Mouse (Mus musculus) midbrain, embryonic 13.5 days (tissue): ENCODE measurements around the gene Cebpa. TPM values are rescaled to one million over a fixed set of nuclear protein-coding genes. Genes with fewer than 3 reads are reported as not detected.

Experiments used
- ATAC-seq: fragments of 200-750 bp; cut with Nextera tagmentation; 2 replicates; pipeline ENCODE4 v1.8.0; 2017; ENCODE audit warnings: mild to moderate bottlenecking, moderate TSS enrichment, moderate library complexity
- H3K27ac ChIP-seq: fragments of 300-500 bp; sonication (generic); 2 replicates; pipeline ENCODE4 v1.5.1; 2015; ENCODE audit warnings: inconsistent platforms, mild to moderate bottlenecking, moderate library complexity
- H3K27me3 ChIP-seq: fragments of 300-500 bp; sonication (generic); 2 replicates; pipeline ENCODE4 v1.6.1; 2015; ENCODE audit warnings: mild to moderate bottlenecking, inconsistent platforms
- H3K36me3 ChIP-seq: fragments of 300-500 bp; sonication (generic); 2 replicates; pipeline ENCODE4 v1.6.1; 2015; ENCODE audit warnings: mild to moderate bottlenecking, inconsistent platforms
- H3K4me1 ChIP-seq: fragments of 300-500 bp; sonication (generic); replicated peaks from 2 replicates; pipeline ENCODE4 v1.6.1; 2015; ENCODE audit warnings: inconsistent platforms
- H3K4me2 ChIP-seq: fragments of 300-500 bp; sonication (generic); replicated peaks from 2 replicates; pipeline ENCODE4 v1.6.1; 2015; ENCODE audit warnings: moderate library complexity, mild to moderate bottlenecking, inconsistent platforms
- H3K4me3 ChIP-seq: fragments of 300-500 bp; sonication (generic); replicated peaks from 2 replicates; pipeline ENCODE4 v1.5.1; 2015; ENCODE audit warnings: mild to moderate bottlenecking, inconsistent platforms
- H3K9ac ChIP-seq: fragments of 300-500 bp; sonication (generic); replicated peaks from 2 replicates; pipeline ENCODE4 v1.6.1; 2015; ENCODE audit warnings: mild to moderate bottlenecking, inconsistent platforms
- H3K9me3 ChIP-seq: fragments of 300-500 bp; sonication (generic); 2 replicates; pipeline ENCODE4 v1.6.1; 2016; ENCODE audit warnings: mild to moderate bottlenecking, inconsistent platforms
- WGBS: fragments of 180-500 bp; shearing (Covaris S2); methylation state at CpG from one replicate; pipeline ENCODE4 v1.1.7; 2015; 5-methylcytosine and 5-hydroxymethylcytosine counted together
- polyA plus RNA-seq: library from polyadenylated mRNA; unstranded; fragments of >200 nt; fragmentation: Nextera tagmentation; extraction: Ambion mirVana; gene quantifications from 2 replicates; pipeline ENCODE4 v1.2.1, GENCODE M21; 2015

Cebpa gene
- polyA plus RNA-seq, 1 experiment from 2014 or later: 0.47 TPM

- Histone ChIP-seq H3K27ac (no peak overlapping the region), H3K36me3 (no peaks in the 10 kb centered on the region), H3K4me2 (no peak overlapping the region), H3K9ac (no peak overlapping the region), H3K4me1 (peaks cover 7% of the 10 kb centered on the region; the same call in 1 of the 2 replicates), H3K27me3 (no peaks in the 10 kb centered on the region), H3K9me3 (no peaks in the 10 kb centered on the region), H3K4me3 (no peak overlapping the region)
- WGBS: 42% methylated on average over 5 of the region's 5 CpGs
- no peak for ATAC-seq
Measured at GRCm38 (mm10) chr7:35134621-35135020, 15.5 kb downstream of the Cebpa start.

- Histone ChIP-seq H3K4me1 (peaks cover 7% of the 10 kb centered on the region; the same call in 1 of the 2 replicates), H3K36me3 (no peaks in the 10 kb centered on the region)
- ATAC-seq: no peak
Measured at GRCm38 (mm10) chr7:35137524-35137923, 18.4 kb downstream of the Cebpa start.

GRCm38 (mm10) chr7:35138481-35138880 is 19.4 kb downstream of the Cebpa start:
- H3K27me3 ChIP-seq: no peaks in the 10 kb centered on the region
- no peaks in the 10 kb centered on the region for H3K9me3 ChIP-seq
- peaks cover 7% of the 10 kb centered on the region; the same call in 1 of the 2 replicates for H3K4me1 ChIP-seq
- no peak overlapping the region for H3K4me2 ChIP-seq
- H3K9ac ChIP-seq: no peak overlapping the region
- no peak overlapping the region for H3K4me3 ChIP-seq
- H3K27ac ChIP-seq: no peak overlapping the region
- WGBS: 67% methylated on average over 4 of the region's 4 CpGs
- no peaks in the 10 kb centered on the region for H3K36me3 ChIP-seq
- no peak for ATAC-seq

More at GRCm38 (mm10) chr7:35137524-35137923, 18.4 kb downstream of the Cebpa start:
- H3K4me2 ChIP-seq: no peak overlapping the region
- H3K27ac ChIP-seq: no peak overlapping the region
- H3K9me3 ChIP-seq: no peaks in the 10 kb centered on the region
- no peak overlapping the region for H3K9ac ChIP-seq
- H3K27me3 ChIP-seq: no peaks in the 10 kb centered on the region
- 84% methylated on average over 1 of the region's 1 CpGs for WGBS
- H3K4me3 ChIP-seq: no peak overlapping the region

GRCm38 (mm10) chr7:35139880-35140279 is 20.8 kb downstream of the Cebpa start:
- Histone ChIP-seq H3K4me1 (peaks cover 2% of the 10 kb centered on the region; the same call in 1 of the 2 replicates), H3K27ac (no peak overlapping the region), H3K9me3 (no peaks in the 10 kb centered on the region), H3K27me3 (no peaks in the 10 kb centered on the region), H3K9ac (no peak overlapping the region), H3K4me3 (no peak overlapping the region), H3K36me3 (no peaks in the 10 kb centered on the region), H3K4me2 (no peak overlapping the region)
- 85% methylated on average over 5 of the region's 5 CpGs for WGBS
- no peak for ATAC-seq

GRCm38 (mm10) chr7:35141519-35141918 is 22.4 kb downstream of the Cebpa start:
- Histone ChIP-seq H3K9me3 (no peaks in the 10 kb centered on the region), H3K27ac (no peak overlapping the region), H3K4me1 (no peaks in the 10 kb centered on the region), H3K9ac (no peak overlapping the region), H3K36me3 (no peaks in the 10 kb centered on the region), H3K4me3 (no peak overlapping the region), H3K4me2 (no peak overlapping the region), H3K27me3 (no peaks in the 10 kb centered on the region)
- 71% methylated on average over 5 of the region's 5 CpGs for WGBS
- ATAC-seq: no peak

GRCm38 (mm10) chr7:35142522-35142921 is 23.4 kb downstream of the Cebpa start:
- Histone ChIP-seq H3K4me2 (no peak overlapping the region), H3K36me3 (no peaks in the 10 kb centered on the region), H3K4me1 (no peaks in the 10 kb centered on the region), H3K4me3 (no peak overlapping the region), H3K9ac (no peak overlapping the region), H3K9me3 (no peaks in the 10 kb centered on the region), H3K27ac (no peak overlapping the region), H3K27me3 (no peaks in the 10 kb centered on the region)
- WGBS: 80% methylated on average over 8 of the region's 8 CpGs
- ATAC-seq: no peak

- WGBS: 71% methylated on average over 6 of the region's 6 CpGs
- Histone ChIP-seq H3K27me3 (no peaks in the 10 kb centered on the region), H3K27ac (no peak overlapping the region), H3K4me3 (no peak overlapping the region), H3K4me2 (no peak overlapping the region), H3K9me3 (no peaks in the 10 kb centered on the region), H3K36me3 (no peaks in the 10 kb centered on the region), H3K4me1 (no peaks in the 10 kb centered on the region), H3K9ac (no peak overlapping the region)
- no peak; the same call in 1 of the 2 replicates for ATAC-seq
Measured at GRCm38 (mm10) chr7:35143864-35144618, 24.9 kb downstream of the Cebpa start.

GRCm38 (mm10) chr7:35145068-35145467 is 26.0 kb downstream of the Cebpa start:
- Histone ChIP-seq H3K27me3 (no peaks in the 10 kb centered on the region), H3K4me2 (no peak overlapping the region), H3K4me3 (no peak overlapping the region), H3K9ac (no peak overlapping the region), H3K36me3 (no peaks in the 10 kb centered on the region), H3K4me1 (no peaks in the 10 kb centered on the region), H3K9me3 (no peaks in the 10 kb centered on the region), H3K27ac (no peak overlapping the region)
- WGBS: 87% methylated on average over 9 of the region's 9 CpGs
- ATAC-seq: no peak

- no peak for ATAC-seq
- H3K27ac ChIP-seq: no peak overlapping the region
- H3K4me3 ChIP-seq: no peak overlapping the region
- H3K9ac ChIP-seq: no peak overlapping the region
- no peaks in the 10 kb centered on the region for H3K36me3 ChIP-seq
- no peaks in the 10 kb centered on the region for H3K9me3 ChIP-seq
- no peaks in the 10 kb centered on the region for H3K27me3 ChIP-seq
- no peaks in the 10 kb centered on the region for H3K4me1 ChIP-seq
- 90% methylated on average over 10 of the region's 10 CpGs for WGBS
- no peak overlapping the region for H3K4me2 ChIP-seq
Measured at GRCm38 (mm10) chr7:35146269-35146668, 27.2 kb downstream of the Cebpa start.

- H3K27me3 ChIP-seq: no peaks in the 10 kb centered on the region
- WGBS: 75% methylated on average over 15 of the region's 15 CpGs
- no peak overlapping the region for H3K9ac ChIP-seq
- H3K4me2 ChIP-seq: no peak overlapping the region
- no peak overlapping the region for H3K27ac ChIP-seq
- H3K4me1 ChIP-seq: no peaks in the 10 kb centered on the region
- H3K4me3 ChIP-seq: no peak overlapping the region
- H3K9me3 ChIP-seq: no peaks in the 10 kb centered on the region
- H3K36me3 ChIP-seq: no peaks in the 10 kb centered on the region
- no peak for ATAC-seq
Measured at GRCm38 (mm10) chr7:35149616-35150433, 30.7 kb downstream of the Cebpa start.

- H3K36me3 ChIP-seq: no peaks in the 10 kb centered on the region
- H3K27ac ChIP-seq: no peak overlapping the region
- H3K4me1 ChIP-seq: no peaks in the 10 kb centered on the region
- WGBS: 93% methylated on average over 5 of the region's 5 CpGs
- no peak overlapping the region for H3K4me3 ChIP-seq
- H3K9me3 ChIP-seq: no peaks in the 10 kb centered on the region
- no peak overlapping the region for H3K4me2 ChIP-seq
- no peak for ATAC-seq
- no peak overlapping the region for H3K9ac ChIP-seq
- no peaks in the 10 kb centered on the region for H3K27me3 ChIP-seq
Measured at GRCm38 (mm10) chr7:35150860-35151259, 31.8 kb downstream of the Cebpa start.

- ATAC-seq: no peak
- Histone ChIP-seq H3K4me3 (no peak overlapping the region), H3K9me3 (no peaks in the 10 kb centered on the region), H3K27me3 (no peaks in the 10 kb centered on the region), H3K4me2 (no peak overlapping the region), H3K9ac (no peak overlapping the region), H3K4me1 (no peaks in the 10 kb centered on the region), H3K27ac (no peak overlapping the region), H3K36me3 (no peaks in the 10 kb centered on the region)
- WGBS: 82% methylated on average over 12 of the region's 12 CpGs
Measured at GRCm38 (mm10) chr7:35154449-35154848, 35.4 kb downstream of the Cebpa start.
